Mouse (Mus musculus): ENCODE data around the gene Art3.
A peak's percentile ranks its signal among the peaks of the same experiment; 100 is the strongest.

Art3 gene

GRCm38 (mm10) chr5:92413982-92414375, 82.4 kb downstream of the Art3 start:
- DNase-seq (ENCODE audit: low spot score), result no peak

DNA sequence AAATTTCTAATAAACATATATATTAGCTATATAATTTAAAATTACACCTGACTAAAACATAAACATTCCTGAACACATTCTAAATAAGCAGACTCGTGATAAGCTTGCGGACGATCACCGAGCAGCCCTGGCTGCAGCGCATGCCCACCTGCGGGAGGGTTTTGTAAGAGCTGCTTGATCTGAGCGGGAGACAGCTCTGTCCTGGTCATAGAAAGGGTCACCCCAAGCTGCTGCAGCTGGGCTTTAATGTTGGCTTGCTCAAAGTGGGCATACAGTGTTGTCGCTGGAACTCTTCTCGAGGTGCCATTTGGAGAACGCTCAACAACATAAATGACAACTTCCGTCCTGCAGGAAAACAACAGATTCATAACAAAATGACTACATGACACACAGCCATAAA, 92.5 kb downstream of the Art3 start:
- DNase-seq (ENCODE audit: low spot score), result no peak

- no peak for DNase-seq (ENCODE audit: low spot score)
Observed at GRCm38 (mm10) chr5:92430723-92431122, 99.1 kb downstream of the Art3 start.

GRCm38 (mm10) chr5:92431611-92432010, 100.0 kb downstream of the Art3 start:
- DNase-seq (ENCODE audit: low spot score), result no peak

DNA sequence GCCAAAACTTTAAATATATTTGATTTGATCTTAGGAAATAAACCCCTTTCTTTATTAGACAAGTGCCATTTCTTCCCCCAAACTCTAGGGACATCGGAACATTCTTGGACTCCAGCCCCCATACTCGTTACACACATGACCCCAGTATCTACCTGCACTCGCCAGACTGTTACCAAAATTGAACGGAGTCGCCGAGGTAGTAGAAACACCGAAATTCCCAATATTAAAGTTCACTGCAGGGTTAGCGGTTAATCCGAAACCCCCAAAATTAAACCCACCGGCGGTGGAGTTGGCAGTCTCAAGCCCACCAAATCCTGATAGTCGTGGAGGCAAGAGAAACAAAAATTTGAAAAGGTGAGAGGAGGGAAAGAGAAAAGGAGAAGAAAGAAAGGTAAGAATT, 102.4 kb downstream of the Art3 start:
- DNase-seq (ENCODE audit: low spot score), result no peak

DNA sequence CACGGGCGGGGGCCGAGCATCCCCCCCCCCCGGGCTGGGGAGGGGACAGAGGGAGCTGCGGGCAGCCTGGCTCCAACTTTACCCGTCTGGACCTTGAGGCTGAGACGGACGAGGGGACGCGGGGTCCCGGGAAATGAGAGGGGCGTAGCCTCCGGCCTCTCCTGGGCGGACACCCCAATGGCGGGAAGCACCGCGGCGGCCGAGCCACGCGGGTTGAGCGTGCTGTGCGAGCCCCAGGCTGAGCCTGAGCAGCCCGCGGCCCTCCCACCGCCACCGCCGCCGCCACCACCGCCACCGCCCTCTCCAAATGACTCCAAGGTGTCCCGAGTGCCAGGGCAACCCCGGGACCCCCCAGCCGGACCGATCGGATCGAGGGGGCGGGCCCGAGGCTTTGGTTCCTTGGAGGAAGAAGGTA, 103.0 kb downstream of the Art3 start:
- DNase-seq (ENCODE audit: low spot score), result no peak

GRCm38 (mm10) chr5:92435025-92435584, 103.5 kb downstream of the Art3 start, which contains the start of gene Nup54:
Nup54 (minus strand) TSS chr5:92435219.
- peak; percentile 96 for DNase-seq (ENCODE audit: low spot score)

- DNase-seq (ENCODE audit: low spot score), result no peak
Observed at GRCm38 (mm10) chr5:92438540-92438939, 106.9 kb downstream of the Art3 start.

DNA sequence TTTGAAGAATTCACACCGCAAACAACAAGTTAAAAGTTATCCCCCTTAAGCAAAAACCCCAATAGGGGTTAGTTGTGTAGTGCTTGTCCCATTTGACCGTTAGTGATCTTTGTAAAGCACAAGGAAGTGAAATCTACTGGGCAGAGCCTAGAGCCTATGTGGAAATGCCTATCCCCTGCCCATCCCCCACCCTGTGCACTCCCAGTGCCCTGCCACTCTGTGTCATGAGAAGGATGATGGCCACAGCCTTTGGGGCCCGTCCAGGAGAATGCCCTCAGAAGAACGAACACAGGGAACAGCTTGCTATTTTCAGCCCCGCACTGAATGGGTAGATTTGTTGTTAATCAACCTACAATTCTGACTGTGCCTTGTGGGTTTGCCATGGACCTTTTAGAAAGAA, 109.9 kb downstream of the Art3 start:
- no peak for DNase-seq (ENCODE audit: low spot score)

GRCm38 (mm10) chr5:92442914-92443313, 111.3 kb downstream of the Art3 start:
- DNase-seq (ENCODE audit: low spot score), result no peak

DNA sequence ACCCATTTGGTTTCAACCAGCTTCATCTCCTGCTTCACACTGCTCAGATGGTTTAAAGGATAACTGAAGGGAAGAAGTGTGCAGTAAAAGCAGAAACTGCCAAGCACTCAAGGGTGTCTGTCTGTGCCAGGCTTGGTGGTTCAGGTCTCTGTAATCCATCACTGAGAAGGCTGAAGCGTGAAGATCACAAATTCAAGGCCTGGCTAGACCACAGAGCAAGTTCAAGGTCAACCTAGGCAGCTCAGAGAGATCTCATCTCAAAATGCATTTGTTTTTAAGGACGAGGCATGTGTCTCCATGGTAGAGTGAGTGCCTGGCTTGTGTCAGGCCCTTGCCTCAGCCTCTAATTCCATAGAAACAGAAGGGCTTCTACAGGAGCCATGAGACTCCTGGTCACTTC, 113.4 kb downstream of the Art3 start:
- no peak for DNase-seq (ENCODE audit: low spot score)

GRCm38 (mm10) chr5:92446736-92447135, 115.1 kb downstream of the Art3 start:
- DNase-seq (ENCODE audit: low spot score), result no peak

GRCm38 (mm10) chr5:92452876-92453275, 121.2 kb downstream of the Art3 start:
- no peak for DNase-seq (ENCODE audit: low spot score)

DNA sequence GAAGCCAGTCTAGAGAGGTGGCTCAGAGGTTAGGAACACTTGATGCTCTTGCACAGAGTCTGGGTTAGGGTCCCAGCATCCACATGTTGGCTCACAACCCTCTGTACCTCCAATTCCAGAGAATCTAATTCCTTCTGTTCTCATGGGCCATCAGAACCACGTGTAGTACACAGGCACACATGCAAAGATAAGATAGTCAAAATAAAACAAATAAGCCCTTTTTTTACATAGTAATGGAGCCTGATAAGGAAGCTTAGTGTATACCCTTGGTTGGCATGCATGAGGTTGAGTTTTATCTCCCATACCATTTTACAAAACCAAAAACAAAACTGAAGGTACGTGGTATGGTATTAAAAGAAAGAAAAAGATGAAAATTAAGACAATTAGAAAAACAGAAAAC, 125.8 kb downstream of the Art3 start:
- no peak for DNase-seq (ENCODE audit: low spot score)

- DNase-seq (ENCODE audit: low spot score), result peak; percentile 28
Observed at GRCm38 (mm10) chr5:92458726-92459125, 127.1 kb downstream of the Art3 start.

DNA sequence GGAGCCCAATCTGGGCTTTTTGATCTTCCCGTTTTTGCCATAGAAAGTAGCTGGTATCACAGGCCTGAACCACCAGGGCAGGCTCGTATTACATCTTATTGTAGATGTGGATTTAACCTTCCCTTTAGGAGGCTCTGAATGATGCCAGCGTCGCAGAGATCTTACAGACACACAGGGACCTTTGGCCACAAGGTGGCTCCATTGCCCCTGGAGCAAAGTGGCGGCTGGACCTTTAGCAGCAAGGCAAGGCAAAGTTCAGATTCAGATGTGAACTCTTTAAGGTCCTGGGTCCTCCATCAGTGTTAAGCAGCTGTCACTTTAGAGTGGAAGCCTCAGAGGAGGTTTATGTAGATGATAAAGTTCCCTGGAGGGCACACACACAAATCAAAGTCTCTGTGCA, 129.7 kb downstream of the Art3 start:
- DNase-seq (ENCODE audit: low spot score), result peak; percentile 31

Measured in yolk sac, embryonic 10.5 days (tissue).